Mouse (Mus musculus) large intestine, adult 2 months (tissue): ENCODE data around the gene Pglyrp2. TPM values are rescaled to one million over a fixed set of nuclear protein-coding genes. Genes with fewer than 3 reads are reported as not detected.

Experiments used
- DNase-seq: peaks from one replicate; pipeline ENCODE4 v3.0.0-alpha.2; 2012; ENCODE audit warnings: low read depth, low spot score
- WGBS: fragments of 180-500 bp; shearing (Covaris S2); methylation state at CpG from one replicate; pipeline ENCODE4 v1.1.7; 2018; 5-methylcytosine and 5-hydroxymethylcytosine counted together
- polyA plus RNA-seq: library from polyadenylated mRNA; depleted of rRNA; stranded (reverse); fragments of >200 nt; gene quantifications from 2 replicates; pipeline ENCODE4 v1.2.3, GENCODE M21; 2012; rRNA removed

Pglyrp2 gene
- polyA plus RNA-seq, 1 experiment: 5.5 TPM

GRCm38 (mm10) chr17:32364331-32364730 is 59.6 kb downstream of the Pglyrp2 start:
- WGBS: under 1% methylated on average over 46 of the region's 47 CpGs
- peak; percentile 60 for DNase-seq

DNA sequence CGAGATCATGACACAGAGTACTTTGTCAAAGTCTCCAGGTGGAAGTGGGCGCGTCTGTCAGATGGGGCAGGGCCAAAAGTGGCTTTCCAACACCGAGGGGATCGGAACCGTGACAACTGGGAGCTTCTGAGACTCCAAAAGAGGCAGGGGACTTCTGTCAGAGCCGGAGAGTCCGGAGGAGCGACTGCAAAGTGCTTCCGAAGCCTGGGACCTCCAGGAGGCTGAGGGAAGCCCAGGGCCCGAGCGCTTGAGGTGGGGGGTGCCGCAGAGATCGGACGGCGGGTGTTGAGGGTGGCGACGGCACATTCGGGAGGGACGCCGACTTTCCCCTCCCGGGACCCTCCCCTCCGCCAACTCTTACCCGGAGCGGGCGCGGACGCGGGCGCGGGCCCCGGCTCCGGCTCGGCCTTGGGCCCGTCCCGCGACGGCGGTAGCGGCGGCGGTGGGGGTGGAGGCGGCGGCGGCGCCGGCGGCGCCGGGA is 60.1 kb downstream of the Pglyrp2 start:
- WGBS: 0% methylated on average over 26 of the region's 50 CpGs
- DNase-seq: no peak

DNA sequence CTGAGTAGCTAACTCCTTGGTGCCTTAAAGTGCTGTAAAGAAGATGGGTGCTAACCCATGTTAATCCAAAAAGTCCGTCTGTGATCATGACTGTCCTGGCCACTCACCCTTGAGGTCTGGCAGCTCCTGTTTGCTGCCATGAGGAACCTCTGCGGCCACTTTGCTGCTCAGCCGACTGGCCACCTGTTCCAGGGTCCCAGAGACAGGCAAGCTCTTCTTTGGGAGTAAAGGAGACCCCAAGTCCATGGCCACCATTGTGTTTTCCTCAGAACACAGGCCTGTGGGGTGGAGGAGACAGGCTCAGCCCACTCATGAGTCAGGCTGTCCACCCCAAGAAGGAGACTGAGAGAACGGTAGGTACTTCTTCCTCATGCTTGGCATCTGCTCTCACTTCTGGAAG is 61.3 kb downstream of the Pglyrp2 start:
- DNase-seq: no peak
- 58% methylated on average over 4 of the region's 4 CpGs for WGBS

Other genes starting within 250 kb of the Pglyrp2 start
- 0.74 and 0.75 TPM in 2 replicates for gene Ephx3, start 234.6 kb downstream of the Pglyrp2 start, polyA plus RNA-seq
- 27.9 and 32.5 TPM in 2 replicates for gene Brd4, start 139.4 kb downstream of the Pglyrp2 start, polyA plus RNA-seq
- 22.7 and 41.3 TPM in 2 replicates for gene Akap8, start 102.9 kb downstream of the Pglyrp2 start, polyA plus RNA-seq
- 33.2 and 57.5 TPM in 2 replicates for gene Akap8l, start 73.6 kb downstream of the Pglyrp2 start, polyA plus RNA-seq
- 22.9 and 29.5 TPM in 2 replicates for gene Wiz, start 34.7 kb downstream of the Pglyrp2 start, polyA plus RNA-seq
- gene Rasal3, start 20.6 kb downstream of the Pglyrp2 start, polyA plus RNA-seq: 14.4 and 18.3 TPM in 2 replicates
- 0.74 and 0.75 TPM in 2 replicates for gene Cyp4f39, start 28.6 kb upstream of the Pglyrp2 start, polyA plus RNA-seq
- gene Cyp4f17, start 81.9 kb upstream of the Pglyrp2 start, polyA plus RNA-seq: 2.7 TPM in 2 replicates
- gene Cyp4f16, start 112.4 kb upstream of the Pglyrp2 start, polyA plus RNA-seq: 61.9 and 154 TPM in 2 replicates
- gene Cyp4f37, start 197.1 kb upstream of the Pglyrp2 start, polyA plus RNA-seq: 0.05 TPM in 1 of 2 replicates, not detected in the other
- gene Cyp4f40, start 234.7 kb upstream of the Pglyrp2 start, polyA plus RNA-seq: 138 and 188 TPM in 2 replicates